Mouse (Mus musculus) CD4-positive helper T cell, adult 2 months (primary cell): ENCODE measurements around the gene Ss18l2.
A peak's percentile ranks its signal among the peaks of the same experiment; 100 is the strongest.

Experiments
- DNase-seq: peaks from one replicate; pipeline ENCODE4 v3.0.0-alpha.2; 2012; ENCODE audit warnings: low read depth, missing footprints, low spot score

Gene Ss18l2

GRCm38 (mm10) chr9:121697150-121698049 is 12.7 kb upstream of the Ss18l2 start:
- peak; percentile 72 for DNase-seq

GRCm38 (mm10) chr9:121704261-121704645 is 5.9 kb upstream of the Ss18l2 start:
- DNase-seq: no peak

- peak; percentile 91 for DNase-seq
These were observed 5.2 kb upstream of the Ss18l2 start, which contains the start of gene Sec22c for GRCm38 (mm10) chr9:121704646-121705625. TSS of gene Sec22c (minus strand) at chr9:121705490.

GRCm38 (mm10) chr9:121706029-121706675 is 4.0 kb upstream of the Ss18l2 start:
- DNase-seq: no peak

GRCm38 (mm10) chr9:121707801-121708200 is 2.3 kb upstream of the Ss18l2 start:
- DNase-seq: no peak

GRCm38 (mm10) chr9:121708506-121709486 is 1.3 kb upstream of the Ss18l2 start:
- no peak for DNase-seq

GRCm38 (mm10) chr9:121710584-121710975 is 451 bp downstream of the Ss18l2 start:
- peak; percentile 57 for DNase-seq

GRCm38 (mm10) chr9:121717048-121717447 is 6.9 kb downstream of the Ss18l2 start:
- no peak for DNase-seq

GRCm38 (mm10) chr9:121718070-121718705 is 8.1 kb downstream of the Ss18l2 start:
- peak; percentile 70 for DNase-seq

- peak; percentile 99 for DNase-seq
These were observed 8.7 kb downstream of the Ss18l2 start, which contains the start of gene Nktr for GRCm38 (mm10) chr9:121718792-121719318. TSS of gene Nktr (plus strand) at chr9:121719169.

GRCm38 (mm10) chr9:121719347-121720331 is 9.5 kb downstream of the Ss18l2 start:
- peak; percentile 76 for DNase-seq

- DNase-seq: no peak
These were observed 30.4 kb downstream of the Ss18l2 start for GRCm38 (mm10) chr9:121740490-121740889.

GRCm38 (mm10) chr9:121741168-121741567 is 31.0 kb downstream of the Ss18l2 start:
- DNase-seq: peak; percentile 51

- no peak for DNase-seq
These were observed 33.9 kb downstream of the Ss18l2 start for GRCm38 (mm10) chr9:121744051-121744450.

GRCm38 (mm10) chr9:121752774-121753173 is 42.6 kb downstream of the Ss18l2 start:
- no peak for DNase-seq

- no peak for DNase-seq
These were observed 44.5 kb downstream of the Ss18l2 start for GRCm38 (mm10) chr9:121754624-121755023.

- DNase-seq: no peak
These were observed 46.7 kb downstream of the Ss18l2 start for GRCm38 (mm10) chr9:121756785-121757184.

- peak; percentile 54 for DNase-seq
These were observed 47.3 kb downstream of the Ss18l2 start for GRCm38 (mm10) chr9:121757432-121757831.
